Mouse (Mus musculus) CH12.LX (cell line): ENCODE data around the gene Rhof. TPM values are rescaled to one million over a fixed set of nuclear protein-coding genes. Genes with fewer than 3 reads are reported as not detected.

Source experiments
- DNase-seq: peaks from one replicate; pipeline ENCODE4 v3.0.0-alpha.2; 2013; ENCODE audit errors: extremely low read depth
- H3K27ac ChIP-seq: 2 replicates; pipeline ENCODE4 v1.5.1; 2012; ENCODE audit warnings: low read depth, mild to moderate bottlenecking, control low read depth, moderate library complexity; ENCODE audit not compliant: insufficient read depth
- H3K27me3 ChIP-seq: replicated peaks from 2 replicates; pipeline ENCODE3; 2012; ENCODE audit warnings: inconsistent platforms
- H3K36me3 ChIP-seq, 2 experiments: replicated peaks in 1 of 2; 2 replicates each; pipeline versions ENCODE3 to v1.6.1; 2012; ENCODE audit warnings: inconsistent platforms in 1 of 2, low read length in 1 of 2, mild to moderate bottlenecking in 1 of 2, mixed read lengths in 1 of 2, moderate library complexity in 1 of 2; ENCODE audit not compliant: control insufficient read depth in 1 of 2, insufficient read depth in 1 of 2
- H3K4me1 ChIP-seq, 2 experiments: 2 replicates each; pipeline ENCODE4 v1.6.1; 2012; ENCODE audit warnings: inconsistent platforms in 1 of 2, moderate library complexity in 1 of 2; ENCODE audit not compliant: insufficient read depth in 2 of 2, control insufficient read depth in 1 of 2
- H3K4me2 ChIP-seq: 2 replicates; pipeline ENCODE4 v1.6.1; 2012; ENCODE audit warnings: low read depth, mild to moderate bottlenecking, control low read depth; ENCODE audit not compliant: poor library complexity, insufficient read depth, severe bottlenecking
- H3K4me3 ChIP-seq, 3 experiments: fragments of 150-350 bp in 1 of 3; sonication (generic) in 1 of 3; replicated peaks in 1 of 3; 2 replicates each; pipeline versions ENCODE3 to v1.5.1; 2011 to 2012; ENCODE audit warnings: low read depth in 2 of 3, low read length in 2 of 3, mild to moderate bottlenecking in 2 of 3, moderate library complexity in 2 of 3, control low read depth in 1 of 3, improper control_type of control experiment in 1 of 3, inconsistent platforms in 1 of 3, mixed read lengths in 1 of 3; ENCODE audit not compliant: poor library complexity in 1 of 3
- H3K79me2 ChIP-seq: replicated peaks from 2 replicates; pipeline ENCODE4 v1.6.1; 2012; ENCODE audit warnings: mild to moderate bottlenecking, moderate library complexity; ENCODE audit not compliant: control insufficient read depth, poor library complexity, insufficient read depth, severe bottlenecking; ENCODE audit errors: extremely low read depth
- H3K9ac ChIP-seq: 2 replicates; pipeline ENCODE4 v1.6.1; 2012; ENCODE audit warnings: low read depth, mild to moderate bottlenecking, control low read depth, moderate library complexity; ENCODE audit not compliant: insufficient read depth
- H3K9me3 ChIP-seq: replicated peaks from 2 replicates; pipeline ENCODE3; 2012; ENCODE audit warnings: low read length, inconsistent platforms, mixed read lengths
- BHLHE40 ChIP-seq: IDR thresholded peaks from 2 replicates; pipeline ENCODE4 v1.6.1; 2011; ENCODE audit warnings: mild to moderate bottlenecking, low read depth, low read length, improper control_type of control experiment
- CHD1 ChIP-seq: IDR thresholded peaks from 2 replicates; pipeline ENCODE4 v1.6.1; 2012; ENCODE audit warnings: low read depth, low read length, improper control_type of control experiment, inconsistent platforms
- CHD2 ChIP-seq: IDR thresholded peaks from 2 replicates; pipeline ENCODE4 v1.6.1; 2011; ENCODE audit warnings: low read length, improper control_type of control experiment
- CTCF ChIP-seq, 2 experiments: IDR thresholded peaks in 1 of 2; conservative IDR thresholded peaks in 1 of 2; 2 replicates each; pipeline ENCODE4 v1.5.1; 2011 to 2012; ENCODE audit warnings: low read depth in 2 of 2, low read length in 2 of 2, improper control_type of control experiment in 1 of 2, inconsistent platforms in 1 of 2, mild to moderate bottlenecking in 1 of 2, moderate library complexity in 1 of 2
- E2F4 ChIP-seq: IDR thresholded peaks from 2 replicates; pipeline ENCODE4 v1.6.1; 2011; ENCODE audit warnings: low read depth, low read length, improper control_type of control experiment; ENCODE audit not compliant: insufficient replicate concordance
- ELF1 ChIP-seq: IDR thresholded peaks from 2 replicates; pipeline ENCODE4 v1.6.1; 2014; ENCODE audit warnings: low read depth, mild to moderate bottlenecking, inconsistent platforms, low read length, improper control_type of control experiment
- EP300 ChIP-seq: IDR thresholded peaks from 2 replicates; pipeline ENCODE4 v1.6.1; 2011; ENCODE audit warnings: low read length, improper control_type of control experiment
- ETS1 ChIP-seq: conservative IDR thresholded peaks from 2 replicates; pipeline ENCODE4 v1.6.1; 2012; ENCODE audit warnings: low read depth, mild to moderate bottlenecking, inconsistent platforms, low read length, improper control_type of control experiment, moderate library complexity
- GABPA ChIP-seq: IDR thresholded peaks from 2 replicates; pipeline ENCODE4 v1.6.1; 2012; ENCODE audit warnings: low read depth, low read length, improper control_type of control experiment, inconsistent platforms; ENCODE audit not compliant: insufficient replicate concordance
- HCFC1 ChIP-seq: IDR thresholded peaks from 2 replicates; pipeline ENCODE4 v1.6.1; 2012; ENCODE audit warnings: low read depth, mild to moderate bottlenecking, inconsistent platforms, low read length, improper control_type of control experiment
- IRF4 ChIP-seq: IDR thresholded peaks from 2 replicates; pipeline ENCODE4 v1.6.1; 2014; ENCODE audit warnings: low read depth, mild to moderate bottlenecking, inconsistent platforms, low read length, improper control_type of control experiment
- JUN ChIP-seq: IDR thresholded peaks from 2 replicates; pipeline ENCODE4 v1.6.1; 2011; ENCODE audit warnings: low read depth, mild to moderate bottlenecking, low read length, improper control_type of control experiment, moderate library complexity; ENCODE audit not compliant: insufficient read depth
- JUND ChIP-seq: conservative IDR thresholded peaks from 2 replicates; pipeline ENCODE4 v1.6.1; 2011; ENCODE audit warnings: low read depth, low read length, improper control_type of control experiment
- KAT2A ChIP-seq: IDR thresholded peaks from 2 replicates; pipeline ENCODE4 v1.6.1; 2012; ENCODE audit warnings: low read length, improper control_type of control experiment, inconsistent platforms; ENCODE audit not compliant: insufficient replicate concordance
- MAFK ChIP-seq: IDR thresholded peaks from 2 replicates; pipeline ENCODE4 v1.6.1; 2011; ENCODE audit warnings: low read length, improper control_type of control experiment; ENCODE audit not compliant: insufficient replicate concordance
- MAX ChIP-seq: IDR thresholded peaks from 2 replicates; pipeline ENCODE4 v1.6.1; 2011; ENCODE audit warnings: low read length, improper control_type of control experiment
- MAZ ChIP-seq: IDR thresholded peaks from 2 replicates; pipeline ENCODE4 v1.6.1; 2012; ENCODE audit warnings: low read depth, mild to moderate bottlenecking, inconsistent platforms, low read length, improper control_type of control experiment, moderate library complexity
- MEF2A ChIP-seq: IDR thresholded peaks from 2 replicates; pipeline ENCODE4 v1.6.1; 2014; ENCODE audit warnings: low read depth, mild to moderate bottlenecking, inconsistent platforms, low read length, improper control_type of control experiment, borderline replicate concordance
- MXI1 ChIP-seq: IDR thresholded peaks from 2 replicates; pipeline ENCODE4 v1.6.1; 2011; ENCODE audit warnings: mild to moderate bottlenecking, low read depth, low read length, improper control_type of control experiment
- MYC ChIP-seq: IDR thresholded peaks from 2 replicates; pipeline ENCODE4 v1.6.1; 2011; ENCODE audit warnings: low read depth, mild to moderate bottlenecking, improper control_type of control experiment, low read length
- NELFE ChIP-seq: IDR thresholded peaks from 2 replicates; pipeline ENCODE4 v1.6.1; 2011; ENCODE audit warnings: low read depth, low read length, improper control_type of control experiment
- NRF1 ChIP-seq: IDR thresholded peaks from 2 replicates; pipeline ENCODE4 v1.6.1; 2014; ENCODE audit warnings: low read depth, mild to moderate bottlenecking, inconsistent platforms, low read length, improper control_type of control experiment, moderate library complexity
- PAX5 ChIP-seq: IDR thresholded peaks from 2 replicates; pipeline ENCODE4 v1.6.1; 2012; ENCODE audit warnings: low read length, inconsistent platforms, mixed read lengths
- POLR2A ChIP-seq: IDR thresholded peaks from 2 replicates; pipeline ENCODE4 v1.6.1; 2011; ENCODE audit warnings: low read depth, mild to moderate bottlenecking, improper control_type of control experiment, low read length
- POLR2AphosphoS2 ChIP-seq: IDR thresholded peaks from 2 replicates; pipeline ENCODE4 v1.6.1; 2011; ENCODE audit warnings: low read depth, low read length, improper control_type of control experiment
- RAD21 ChIP-seq: IDR thresholded peaks from 2 replicates; pipeline ENCODE4 v1.6.1; 2011; ENCODE audit warnings: low read depth, mild to moderate bottlenecking, low read length, improper control_type of control experiment, moderate library complexity
- RCOR1 ChIP-seq: conservative IDR thresholded peaks from 2 replicates; pipeline ENCODE4 v1.6.1; 2012; ENCODE audit warnings: low read depth, mild to moderate bottlenecking, inconsistent platforms, low read length, improper control_type of control experiment
- SIN3A ChIP-seq: IDR thresholded peaks from 2 replicates; pipeline ENCODE4 v1.6.1; 2012; ENCODE audit warnings: low read length, improper control_type of control experiment, inconsistent platforms
- SMC3 ChIP-seq: IDR thresholded peaks from 2 replicates; pipeline ENCODE4 v1.6.1; 2011; ENCODE audit warnings: low read depth, low read length, improper control_type of control experiment
- TBP ChIP-seq: conservative IDR thresholded peaks from 2 replicates; pipeline ENCODE4 v1.6.1; 2011; ENCODE audit warnings: low read depth, low read length, improper control_type of control experiment
- TCF12 ChIP-seq: IDR thresholded peaks from 2 replicates; pipeline ENCODE4 v1.6.1; 2014; ENCODE audit warnings: low read depth, mild to moderate bottlenecking, inconsistent platforms, low read length, improper control_type of control experiment
- UBTF ChIP-seq: IDR thresholded peaks from 2 replicates; pipeline ENCODE4 v1.6.1; 2012; ENCODE audit warnings: low read depth, mild to moderate bottlenecking, inconsistent platforms, low read length, improper control_type of control experiment, moderate library complexity
- USF1 ChIP-seq: IDR thresholded peaks from 2 replicates; pipeline ENCODE4 v1.6.1; 2014; ENCODE audit warnings: low read depth, mild to moderate bottlenecking, inconsistent platforms, low read length, improper control_type of control experiment
- USF2 ChIP-seq: conservative IDR thresholded peaks from 2 replicates; pipeline ENCODE4 v1.6.1; 2011; ENCODE audit warnings: low read depth, low read length, improper control_type of control experiment
- ZC3H11A ChIP-seq: IDR thresholded peaks from 2 replicates; pipeline ENCODE4 v1.6.1; 2012; ENCODE audit warnings: low read depth, mild to moderate bottlenecking, inconsistent platforms, low read length, improper control_type of control experiment
- ZKSCAN1 ChIP-seq: IDR thresholded peaks from 2 replicates; pipeline ENCODE4 v1.6.1; 2012; ENCODE audit warnings: low read depth, inconsistent platforms, low read length, improper control_type of control experiment, borderline replicate concordance
- ZMIZ1 ChIP-seq: IDR thresholded peaks from 2 replicates; pipeline ENCODE4 v1.6.1; 2012; ENCODE audit warnings: low read depth, mild to moderate bottlenecking, inconsistent platforms, low read length, improper control_type of control experiment
- ZNF384 ChIP-seq: IDR thresholded peaks from 2 replicates; pipeline ENCODE4 v1.6.1; 2012; ENCODE audit warnings: low read depth, low read length, improper control_type of control experiment, inconsistent platforms
- dilution Hi-C: fragments of 300-500 bp; cut with MboI; formaldehyde crosslinking; loops from 2 replicates; pipeline ENCODE4 v1.14.3; 2020; ENCODE audit warnings: low sequenced_read_pairs; ENCODE audit not compliant: extremely low pct_unique_long_range_greater_than_20kb, extremely low pct_ligation_motif_present
- in situ Hi-C: fragments of 300-500 bp; cut with MboI; formaldehyde crosslinking; loops from 3 replicates; pipeline ENCODE4 v1.14.3; 2019; ENCODE audit warnings: low sequenced_read_pairs, low pct_ligation_motif_present, low pct_unique_long_range_greater_than_20kb, mixed read lengths
- polyA plus RNA-seq: library from polyadenylated mRNA; unstranded; fragments of >175 nt; gene quantifications from 2 replicates; pipeline ENCODE4 v1.2.1, GENCODE M21; 2012; ENCODE audit warnings: low read depth; ENCODE audit not compliant: insufficient read length
- total RNA-seq, 2 experiments: library from RNA; depleted of rRNA; stranded (reverse); fragments of 300-350 nt in 1 of 2; fragments of >200 nt in 1 of 2; gene quantifications; 2 replicates each; pipeline ENCODE4 v1.2.3; 2012 to 2014

The Rhof gene
- total and polyA plus RNA-seq, 3 experiments = 33.6 to 56.9 (median 45.4) TPM

GRCm38 (mm10) chr5:123064207-123064606 is 68.3 kb downstream of the Rhof start:
- H3K4me1 ChIP-seq = peaks cover 0 to 10% of the 10 kb centered on the region in 2 experiments; a peak in 3 of 4 replicates
- H3K27ac ChIP-seq = no peak overlapping the region
- in situ Hi-C loops (loop anchor here (5.0 kb wide), 1 partner anchor 68 kb away; the partner anchor contains the start of gene Rhof), dilution Hi-C loops (no loop called here)
- DNase-seq = peak; percentile 89
- no peaks in the 10 kb centered on the region for H3K27me3 ChIP-seq
- no peak overlapping the region for H3K4me3 ChIP-seq
- TF ChIP-seq KAT2A (no peak), RCOR1 (no peak), JUN (no peak), EP300 (no peak), SIN3A (no peak), IRF4 (peak; percentile 59), ZKSCAN1 (no peak), JUND (no peak), USF1 (no peak), ETS1 (no peak), ZNF384 (peak; percentile 97), USF2 (no peak), MAFK (no peak), CHD2 (no peak), HCFC1 (no peak), ZMIZ1 (no peak), POLR2AphosphoS2 (no peak), GABPA (no peak), TCF12 (no peak), BHLHE40 (no peak), MYC (no peak), MAZ (no peak), MAX (no peak), MEF2A (0 out of 2 replicates have a peak, but pooled peaks have one; percentile 22), ELF1 (no peak), CTCF (conservative IDR thresholded peaks at IDR 0.05 in 1 of 2, IDR thresholded peaks at IDR 0.05 in 1 of 2; ENCODE audit: low read depth in 2 of 2, low read length in 2 of 2) (peak; percentile 41 to 80), TBP (no peak), ZC3H11A (peak; percentile 64), NRF1 (no peak), E2F4 (no peak), RAD21 (peak; percentile 80), POLR2A (no peak), NELFE (no peak), MXI1 (no peak), UBTF (no peak), SMC3 (peak; percentile 74), PAX5 (no peak), CHD1 (no peak)
- H3K4me2 ChIP-seq = peak overlapping the region; percentile 48; the same call in 1 of the 2 replicates
- H3K9ac ChIP-seq = no peak overlapping the region
- no peaks in the 10 kb centered on the region for H3K36me3 ChIP-seq
- H3K79me2 ChIP-seq = no peaks in the 10 kb centered on the region
- no peaks in the 10 kb centered on the region for H3K9me3 ChIP-seq
